Mouse (Mus musculus) cerebellum, postnatal 10 days (tissue): ENCODE results near the gene Rftn1.
A peak's percentile ranks its signal among the peaks of the same experiment; 100 is the strongest.

Experiments used
- DNase-seq, 2 experiments: peaks; one replicate each; pipeline ENCODE4 v3.0.0; 2021; ENCODE audit warnings: mixed read lengths in 2 of 2

The Rftn1 gene

DNA sequence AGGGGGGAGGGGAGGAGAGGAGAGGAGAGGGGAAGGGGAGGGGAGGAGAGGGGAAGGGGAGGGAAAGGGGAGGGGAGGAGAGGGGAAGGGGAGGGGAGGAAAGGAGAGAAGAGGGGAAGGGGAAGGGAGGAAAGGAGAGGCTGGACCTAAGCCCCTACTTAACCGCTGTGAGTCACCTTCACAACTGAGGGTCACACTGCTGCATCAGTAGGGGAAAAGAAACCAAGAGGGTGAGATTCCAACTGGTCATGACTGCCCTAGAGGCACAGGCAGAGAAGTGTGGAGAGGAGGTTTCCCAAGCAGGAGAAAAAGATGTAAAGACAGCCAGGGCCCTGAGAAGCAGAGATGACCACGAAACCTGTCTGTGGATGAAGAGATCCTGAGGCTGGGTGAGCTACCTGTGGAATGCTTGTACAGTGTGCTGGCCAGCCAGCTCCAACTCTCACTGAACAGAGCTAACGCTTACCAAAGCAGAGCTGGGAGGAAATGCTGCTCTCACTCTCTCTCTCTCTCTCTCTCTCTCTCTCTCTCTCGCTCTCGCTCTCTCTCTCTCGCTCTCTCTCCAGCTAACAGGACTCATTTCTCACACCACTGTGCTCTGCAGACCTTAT is 19.4 kb downstream of the Rftn1 start:
- DNase-seq = no peak

- DNase-seq = peak in 1 of 2 experiments; percentile 19
These were observed 20.5 kb downstream of the Rftn1 start for GRCm38 (mm10) chr17:50169946-50170427.

- no peak for DNase-seq
These were observed 29.3 kb downstream of the Rftn1 start for GRCm38 (mm10) chr17:50160904-50161805.

DNA sequence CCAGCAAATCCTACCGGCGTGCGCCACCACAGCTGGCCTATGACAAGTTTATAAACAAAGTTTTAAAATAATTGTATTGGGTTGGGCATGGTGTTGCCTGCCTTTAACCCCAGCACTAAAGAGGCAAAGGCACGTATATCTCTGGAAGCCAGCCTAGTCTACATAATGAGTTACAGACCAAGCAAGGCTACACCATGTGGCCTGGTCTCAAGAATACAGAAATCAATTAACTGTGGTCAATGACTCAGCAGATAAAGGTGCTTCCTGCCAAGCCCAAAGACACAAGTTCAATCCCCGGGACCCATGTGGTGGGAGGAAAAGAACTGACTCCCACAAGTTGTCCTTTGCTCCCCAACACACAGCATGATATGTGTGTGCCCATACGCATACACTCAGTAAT is 30.1 kb downstream of the Rftn1 start:
- no peak for DNase-seq

- no peak for DNase-seq
These were observed 30.7 kb downstream of the Rftn1 start for GRCm38 (mm10) chr17:50159816-50160215.

DNA sequence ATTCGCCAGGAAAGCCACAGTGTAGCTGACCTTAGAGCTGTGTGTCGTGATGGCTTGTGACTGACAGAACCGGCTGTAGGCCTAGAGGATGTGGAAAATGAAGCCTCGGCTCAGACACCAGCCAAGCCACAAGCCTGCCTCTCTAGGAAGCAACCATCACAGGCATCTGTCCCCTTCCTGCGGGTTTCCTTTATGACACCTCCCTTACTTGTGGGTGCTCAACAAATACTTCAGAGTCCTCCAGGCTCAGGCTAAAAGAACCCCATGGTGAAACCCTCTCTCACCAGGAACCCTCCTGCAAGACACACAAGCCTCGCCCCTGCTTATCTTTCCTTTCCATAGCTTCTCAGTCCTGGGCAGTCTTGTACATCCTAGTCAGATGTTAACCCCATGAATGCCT is 31.9 kb downstream of the Rftn1 start:
- DNase-seq = no peak

DNA sequence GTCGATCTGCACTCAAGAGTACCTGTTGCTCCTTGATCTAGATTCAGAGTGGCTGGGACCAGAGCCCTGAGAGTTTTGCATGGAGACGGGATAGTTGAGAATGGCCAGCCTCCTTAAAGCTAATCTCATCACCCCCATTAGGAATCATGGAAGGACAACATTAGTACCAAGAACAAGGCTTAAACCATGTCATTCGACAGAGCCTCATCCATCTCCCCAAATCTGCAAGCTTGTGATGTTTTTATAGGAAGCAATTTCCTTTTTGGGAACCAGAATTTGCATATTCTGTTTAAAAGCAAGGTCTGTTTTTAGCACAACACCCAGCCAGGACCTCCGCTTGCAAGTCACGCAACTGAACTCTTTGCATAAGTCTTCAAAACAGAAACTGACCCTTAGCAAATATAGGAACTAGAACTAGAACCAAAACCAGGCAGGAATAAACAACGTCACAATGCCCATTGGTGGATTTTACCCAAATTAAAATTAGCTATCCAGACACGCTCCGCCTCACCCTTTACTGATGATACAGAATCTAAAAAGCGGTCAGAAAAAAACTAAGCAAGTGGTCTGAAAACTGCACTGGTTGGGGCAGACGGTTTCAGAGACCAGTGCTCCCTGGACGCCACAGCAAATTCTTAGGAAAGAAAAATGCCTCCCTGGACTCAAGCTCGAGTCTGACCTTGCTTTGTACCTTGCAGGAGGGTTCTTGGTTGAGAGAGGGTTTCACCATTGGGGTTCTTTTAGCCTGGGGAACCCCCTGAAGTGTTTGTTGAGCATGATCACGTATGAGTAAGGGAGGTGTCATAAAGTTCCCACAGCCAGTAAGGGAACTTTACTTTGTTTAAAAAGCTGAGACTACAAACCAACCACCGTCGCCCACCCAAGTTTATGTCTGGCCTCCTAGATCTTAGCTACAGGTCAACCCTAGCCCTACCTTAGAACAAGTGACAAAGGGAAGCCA is 33.0 kb downstream of the Rftn1 start:
- DNase-seq = no peak

DNA sequence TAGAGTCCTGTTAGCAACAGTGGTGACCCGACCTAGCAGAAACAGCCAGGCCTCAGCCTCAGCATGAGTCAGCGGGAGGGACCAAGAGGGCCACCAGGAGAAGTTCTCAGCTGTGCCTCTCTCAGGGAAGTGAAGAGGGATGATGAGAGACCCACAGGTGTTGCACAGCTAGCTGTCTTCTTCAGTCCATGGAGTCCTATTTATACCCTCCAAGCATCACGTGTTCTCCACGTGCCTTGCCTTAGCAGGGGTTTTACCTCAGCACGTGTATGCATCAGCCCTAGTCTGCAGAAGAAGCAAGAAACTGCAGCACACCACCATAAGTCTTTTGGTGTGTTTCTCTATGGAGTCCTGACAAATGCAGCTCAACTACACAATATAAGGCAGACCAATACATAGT is 38.4 kb downstream of the Rftn1 start:
- DNase-seq = no peak

DNA sequence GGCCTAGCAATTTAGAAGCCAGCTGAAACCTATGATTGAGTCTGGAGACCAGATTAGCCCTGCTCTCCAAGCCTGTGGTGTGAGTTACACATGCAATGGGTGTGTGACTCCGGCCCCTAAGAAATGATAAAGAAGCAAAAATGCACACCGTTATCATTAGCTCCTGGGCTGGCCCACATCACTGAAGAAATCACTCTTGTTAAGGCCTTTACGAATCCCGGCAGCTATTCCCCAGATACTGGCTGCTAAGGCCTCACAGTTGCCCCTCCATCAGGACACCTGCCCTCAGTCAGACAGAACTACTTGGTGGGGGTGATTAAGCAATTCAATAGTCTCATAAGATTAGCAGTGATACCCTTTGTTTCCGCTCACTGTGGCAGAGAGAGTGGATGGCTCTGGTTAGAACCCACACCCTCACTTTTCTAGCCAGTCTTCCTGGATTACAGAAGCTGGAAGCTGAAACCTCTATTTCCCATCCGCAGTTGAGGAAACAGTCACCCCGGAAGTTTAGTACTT is 39.2 kb downstream of the Rftn1 start:
- no peak for DNase-seq

DNA sequence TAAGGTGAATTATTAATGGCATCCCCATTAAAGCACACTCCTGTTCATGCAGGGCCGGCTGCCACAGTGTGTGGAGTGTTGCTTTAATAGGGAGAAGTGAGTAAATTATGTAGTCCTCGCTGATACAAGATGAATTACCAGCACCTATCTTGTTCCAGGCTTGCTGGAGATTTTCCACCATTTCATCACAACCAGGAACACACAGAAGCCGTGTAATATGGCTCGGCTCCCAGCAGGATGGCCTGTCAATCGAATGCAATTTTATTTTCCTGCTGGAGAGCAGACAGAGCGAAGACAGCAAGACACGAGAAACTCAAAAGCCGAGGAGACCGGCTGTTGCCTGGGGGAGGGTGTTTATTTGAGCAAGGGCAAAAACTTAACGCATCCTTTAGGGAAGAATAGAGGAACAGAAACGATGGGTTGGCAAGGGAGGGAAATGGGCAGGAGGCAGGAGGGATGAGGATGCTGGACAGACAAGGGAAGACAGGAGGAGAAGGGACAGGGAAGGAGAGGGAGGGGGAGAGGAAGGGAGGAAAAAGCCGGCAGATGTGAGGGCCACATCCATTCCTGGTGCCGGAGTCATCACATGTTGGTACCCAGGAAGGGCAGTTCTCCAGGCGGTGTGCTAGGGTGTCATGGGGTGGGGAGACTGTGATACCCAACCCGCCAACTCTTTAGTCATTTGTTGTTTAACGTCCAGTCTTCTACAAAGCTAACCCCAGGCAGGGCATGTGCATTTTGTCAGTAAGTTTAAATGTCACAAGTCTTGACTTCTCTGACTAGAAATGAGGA is 39.9 kb downstream of the Rftn1 start:
- peak; percentile 41 to 56 for DNase-seq

GRCm38 (mm10) chr17:50149690-50150210 is 40.7 kb downstream of the Rftn1 start:
- peak; percentile 30 to 36 for DNase-seq

- no peak for DNase-seq
These were observed 42.5 kb downstream of the Rftn1 start for GRCm38 (mm10) chr17:50147831-50148587.

GRCm38 (mm10) chr17:50143354-50143753 is 47.1 kb downstream of the Rftn1 start:
- DNase-seq = no peak

GRCm38 (mm10) chr17:50142553-50142952 is 47.9 kb downstream of the Rftn1 start:
- no peak for DNase-seq

DNA sequence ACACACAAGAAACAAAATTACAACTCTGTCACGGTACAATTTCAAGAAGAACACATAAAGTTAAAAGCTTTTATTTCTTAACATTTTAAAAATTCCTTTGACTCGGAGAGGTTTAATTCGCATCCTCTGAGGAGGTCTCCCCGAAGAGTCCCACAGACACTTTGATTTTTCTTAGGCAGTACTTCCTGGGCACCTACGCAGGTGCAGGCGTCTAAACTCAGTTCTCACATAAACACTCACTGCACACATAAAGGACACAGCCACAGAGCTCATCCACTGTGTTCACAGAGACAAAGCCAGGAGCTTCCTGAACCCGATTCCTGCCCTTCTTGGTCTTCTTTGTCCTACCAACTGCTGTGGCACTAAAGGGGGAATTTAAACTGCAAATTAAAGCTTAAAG is 48.3 kb downstream of the Rftn1 start:
- no peak for DNase-seq

- DNase-seq = peak; percentile 49 to 51
These were observed 54.4 kb downstream of the Rftn1 start for GRCm38 (mm10) chr17:50136060-50136459.

- DNase-seq = no peak
These were observed 55.0 kb downstream of the Rftn1 start for GRCm38 (mm10) chr17:50135466-50135865.

DNA sequence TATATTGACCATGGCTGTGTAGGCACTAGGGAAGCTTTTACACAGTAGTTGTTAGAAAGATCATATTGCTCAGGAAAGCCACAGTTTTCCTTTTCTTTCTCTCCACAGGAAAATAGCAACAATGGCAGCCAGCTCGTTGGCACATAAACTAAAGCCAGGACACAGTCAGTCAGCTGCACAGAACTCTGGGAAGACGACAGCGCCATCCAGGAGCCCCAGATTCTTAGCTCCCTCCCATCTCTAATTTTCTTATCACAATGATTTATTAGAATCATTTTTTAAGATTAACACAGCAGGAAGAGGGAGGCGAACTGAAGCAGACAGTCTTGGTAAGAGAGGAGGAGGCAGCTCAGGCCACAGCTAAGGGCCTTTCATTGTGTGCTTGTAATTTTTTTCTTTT is 58.8 kb downstream of the Rftn1 start:
- DNase-seq = no peak

DNA sequence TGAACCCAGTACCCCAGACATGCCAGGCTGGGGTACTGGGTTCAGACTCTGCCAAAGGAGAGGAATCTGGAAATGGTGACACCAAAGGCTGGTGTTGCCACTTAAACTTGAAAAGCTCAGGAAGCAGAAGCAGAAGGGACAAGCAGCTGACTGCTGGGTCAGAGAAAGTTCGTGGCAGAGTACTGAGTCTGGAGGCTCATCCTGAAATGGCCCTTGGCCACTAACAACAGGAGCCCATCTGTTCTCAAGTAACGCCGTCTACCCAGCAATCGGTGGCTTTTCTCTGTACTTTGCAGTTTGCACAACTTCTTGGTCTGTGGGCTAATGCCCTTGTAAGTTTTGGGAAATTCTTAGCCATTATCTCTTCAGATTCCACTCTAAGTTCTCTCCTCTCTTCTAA is 60.1 kb downstream of the Rftn1 start:
- DNase-seq = peak in 1 of 2 experiments; percentile 39

DNA sequence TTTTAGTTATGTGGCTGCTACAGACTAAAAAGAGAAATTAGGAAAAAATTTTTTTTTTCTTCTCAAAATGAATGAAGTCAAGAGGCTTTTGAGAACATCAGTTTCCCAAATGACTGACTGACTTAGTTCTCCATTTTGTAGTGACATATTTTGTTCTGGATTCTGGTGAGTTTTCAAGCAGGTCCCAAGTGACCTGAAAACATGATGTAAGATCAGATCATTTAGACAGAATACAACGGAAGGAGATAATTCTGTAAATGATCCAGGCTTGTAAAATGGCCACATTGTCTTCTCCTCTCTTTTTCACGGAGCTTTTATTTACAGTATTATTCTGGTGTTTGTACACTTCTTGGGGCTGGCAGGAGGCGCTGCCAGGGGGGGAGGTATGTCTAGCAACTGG is 62.1 kb downstream of the Rftn1 start:
- DNase-seq = no peak
